Mouse (Mus musculus) heart, embryonic 10.5 days (tissue): Measurements from ENCODE around the gene Zzef1. TPM values are rescaled to one million over a fixed set of nuclear protein-coding genes. Genes with fewer than 3 reads are reported as not detected.

Experiments
- DNase-seq: peaks from one replicate; pipeline ENCODE4 v3.0.0-alpha.2; 2017; ENCODE audit warnings: low spot score
- H3K27ac ChIP-seq: fragments of 300-500 bp; sonication (generic); 2 replicates; pipeline ENCODE4 v1.5.1; 2016; ENCODE audit warnings: mild to moderate bottlenecking
- H3K27me3 ChIP-seq: fragments of 300-500 bp; sonication (generic); 2 replicates; pipeline ENCODE4 v1.6.1; 2016; ENCODE audit warnings: mild to moderate bottlenecking; ENCODE audit not compliant: poor library complexity, insufficient read depth, severe bottlenecking
- H3K36me3 ChIP-seq: fragments of 300-500 bp; sonication (generic); 2 replicates; pipeline ENCODE4 v1.6.1; 2016; ENCODE audit warnings: mild to moderate bottlenecking, moderate library complexity
- H3K4me1 ChIP-seq: fragments of 300-500 bp; sonication (generic); 2 replicates; pipeline ENCODE4 v1.6.1; 2016; ENCODE audit warnings: mild to moderate bottlenecking
- H3K4me3 ChIP-seq: fragments of 300-500 bp; sonication (generic); 2 replicates; pipeline ENCODE4 v1.5.1; 2016; ENCODE audit warnings: mild to moderate bottlenecking, moderate library complexity
- H3K9me3 ChIP-seq: fragments of 300-500 bp; sonication (generic); 2 replicates; pipeline ENCODE4 v1.6.1; 2016; ENCODE audit warnings: mild to moderate bottlenecking, moderate library complexity
- WGBS: fragments of 180-500 bp; shearing (Covaris S2); methylation state at CpG from one replicate; pipeline ENCODE4 v1.1.7; 2016; 5-methylcytosine and 5-hydroxymethylcytosine counted together
- polyA plus RNA-seq: library from polyadenylated mRNA; unstranded; fragments of >200 nt; fragmentation: Nextera tagmentation; extraction: Ambion mirVana; gene quantifications from 2 replicates; pipeline ENCODE4 v1.2.1, GENCODE M21; 2016

Zzef1 gene
- polyA plus RNA-seq, 1 experiment from 2014 or later = 6.8 TPM

GRCm38 (mm10) chr11:72953440-72954151 lies 157.6 kb downstream of the Zzef1 start:
- no peaks in the 10 kb centered on the region for H3K9me3 ChIP-seq
- 0 out of 2 replicates have a peak, but pooled peaks cover 10% of the 10 kb centered on the region for H3K27me3 ChIP-seq
- H3K4me1 ChIP-seq = peaks cover 45% of the 10 kb centered on the region
- no peak for DNase-seq
- H3K27ac ChIP-seq = peak overlapping the region; percentile 72; the same call in 1 of the 2 replicates
- H3K4me3 ChIP-seq = no peak overlapping the region
- WGBS = 80% methylated on average over 4 of the region's 4 CpGs
- H3K36me3 ChIP-seq = no peaks in the 10 kb centered on the region

- Histone ChIP-seq H3K4me3 (no peak overlapping the region), H3K9me3 (no peaks in the 10 kb centered on the region), H3K36me3 (no peaks in the 10 kb centered on the region), H3K4me1 (peaks cover 45% of the 10 kb centered on the region), H3K27ac (peak overlapping the region; percentile 31; the same call in 1 of the 2 replicates), H3K27me3 (peaks cover 15% of the 10 kb centered on the region)
- no peak for DNase-seq
- 86% methylated on average over 4 of the region's 4 CpGs for WGBS
Observed at GRCm38 (mm10) chr11:72954216-72954615, 158.2 kb downstream of the Zzef1 start.

GRCm38 (mm10) chr11:72955339-72955974 lies 159.4 kb downstream of the Zzef1 start:
- 42% methylated on average over 5 of the region's 5 CpGs for WGBS
- no peaks in the 10 kb centered on the region for H3K36me3 ChIP-seq
- no peak for DNase-seq
- peak overlapping the region; percentile 52 for H3K27ac ChIP-seq
- H3K4me1 ChIP-seq = peaks cover 48% of the 10 kb centered on the region
- H3K27me3 ChIP-seq = peaks cover 28% of the 10 kb centered on the region
- no peak overlapping the region for H3K4me3 ChIP-seq
- H3K9me3 ChIP-seq = no peaks in the 10 kb centered on the region

GRCm38 (mm10) chr11:72957318-72957717 lies 161.3 kb downstream of the Zzef1 start:
- Histone ChIP-seq H3K27me3 (peaks cover 46% of the 10 kb centered on the region), H3K4me3 (no peak overlapping the region), H3K27ac (no peak overlapping the region), H3K4me1 (peaks cover 57% of the 10 kb centered on the region), H3K9me3 (no peaks in the 10 kb centered on the region), H3K36me3 (no peaks in the 10 kb centered on the region)
- DNase-seq = no peak
- WGBS = 41% methylated on average over 2 of the region's 2 CpGs

GRCm38 (mm10) chr11:72959924-72960679 lies 164.1 kb downstream of the Zzef1 start:
- no peaks in the 10 kb centered on the region for H3K36me3 ChIP-seq
- H3K4me1 ChIP-seq = peaks cover 51% of the 10 kb centered on the region
- DNase-seq = no peak
- peak overlapping the region; percentile 62 for H3K4me3 ChIP-seq
- WGBS = 12% methylated on average over 15 of the region's 15 CpGs
- H3K27ac ChIP-seq = no peak overlapping the region
- peaks cover 59% of the 10 kb centered on the region for H3K27me3 ChIP-seq
- H3K9me3 ChIP-seq = no peaks in the 10 kb centered on the region

GRCm38 (mm10) chr11:72960723-72961071 lies 164.7 kb downstream of the Zzef1 start:
- H3K4me1 ChIP-seq = peaks cover 50% of the 10 kb centered on the region
- 4% methylated on average over 15 of the region's 15 CpGs for WGBS
- peak overlapping the region; percentile 62 for H3K4me3 ChIP-seq
- H3K27me3 ChIP-seq = peaks cover 61% of the 10 kb centered on the region
- H3K36me3 ChIP-seq = no peaks in the 10 kb centered on the region
- H3K27ac ChIP-seq = peak overlapping the region; percentile 56
- no peak for DNase-seq
- H3K9me3 ChIP-seq = no peaks in the 10 kb centered on the region

GRCm38 (mm10) chr11:72961072-72961980 lies 165.3 kb downstream of the Zzef1 start, which contains the start of gene Atp2a3:
TSS of gene Atp2a3 (plus strand) at chr11:72961169.
- no peak for DNase-seq
- Histone ChIP-seq H3K27me3 (peaks cover 61% of the 10 kb centered on the region), H3K4me3 (peak within 1 kb of the TSS; percentile 62), H3K27ac (peak within 1 kb of the TSS; percentile 56), H3K36me3 (no peaks in the 10 kb centered on the region), H3K9me3 (no peaks in the 10 kb centered on the region), H3K4me1 (peaks cover 46% of the 10 kb centered on the region)
- WGBS = 4% methylated on average over 70 of the region's 70 CpGs

- peaks cover 61% of the 10 kb centered on the region for H3K27me3 ChIP-seq
- peaks cover 46% of the 10 kb centered on the region for H3K4me1 ChIP-seq
- WGBS = 82% methylated on average over 2 of the region's 2 CpGs
- H3K36me3 ChIP-seq = no peaks in the 10 kb centered on the region
- H3K4me3 ChIP-seq = no peak overlapping the region
- H3K9me3 ChIP-seq = no peaks in the 10 kb centered on the region
- DNase-seq = no peak
- no peak overlapping the region for H3K27ac ChIP-seq
Observed at GRCm38 (mm10) chr11:72962378-72962777, 166.4 kb downstream of the Zzef1 start.

- peaks cover 56% of the 10 kb centered on the region for H3K27me3 ChIP-seq
- no peak overlapping the region for H3K27ac ChIP-seq
- no peaks in the 10 kb centered on the region for H3K36me3 ChIP-seq
- no peak for DNase-seq
- no peaks in the 10 kb centered on the region for H3K9me3 ChIP-seq
- no peak overlapping the region for H3K4me3 ChIP-seq
- WGBS = 27% methylated on average over 7 of the region's 7 CpGs
- H3K4me1 ChIP-seq = peaks cover 46% of the 10 kb centered on the region
Observed at GRCm38 (mm10) chr11:72963058-72963788, 167.2 kb downstream of the Zzef1 start.

GRCm38 (mm10) chr11:72963789-72964294 lies 167.8 kb downstream of the Zzef1 start:
- H3K4me3 ChIP-seq = no peak overlapping the region
- peaks cover 46% of the 10 kb centered on the region for H3K4me1 ChIP-seq
- no peak for DNase-seq
- WGBS = 49% methylated on average over 3 of the region's 3 CpGs
- H3K36me3 ChIP-seq = no peaks in the 10 kb centered on the region
- no peaks in the 10 kb centered on the region for H3K9me3 ChIP-seq
- H3K27ac ChIP-seq = no peak overlapping the region
- peaks cover 50% of the 10 kb centered on the region for H3K27me3 ChIP-seq

- no peak overlapping the region for H3K4me3 ChIP-seq
- H3K9me3 ChIP-seq = no peaks in the 10 kb centered on the region
- H3K27ac ChIP-seq = no peak overlapping the region
- no peaks in the 10 kb centered on the region for H3K36me3 ChIP-seq
- DNase-seq = no peak
- H3K27me3 ChIP-seq = peaks cover 48% of the 10 kb centered on the region
- peaks cover 4% of the 10 kb centered on the region; the same call in 1 of the 2 replicates for H3K4me1 ChIP-seq
- WGBS = 78% methylated on average over 13 of the region's 13 CpGs
Observed at GRCm38 (mm10) chr11:72974995-72975503, 179.0 kb downstream of the Zzef1 start.
